Mouse (Mus musculus) embryo, embryonic 10.5 days (tissue): ENCODE data around the gene Gnptg.
A peak's percentile ranks its signal among the peaks of the same experiment; 100 is the strongest.

ENCODE experiments used
- DNase-seq: peaks from one replicate; pipeline ENCODE4 v3.0.0-alpha.2; 2015; ENCODE audit warnings: low spot score

Gnptg gene

GRCm38 (mm10) chr17:25188150-25189031 is 51.5 kb downstream of the Gnptg start, which contains the start of gene Unkl:
Gene Unkl (plus strand): TSS chr17:25188397.
- peak; percentile 73 for DNase-seq

GRCm38 (mm10) chr17:25187784-25188149 is 52.2 kb downstream of the Gnptg start:
- DNase-seq: no peak

GRCm38 (mm10) chr17:25184961-25185360 is 55.0 kb downstream of the Gnptg start:
- DNase-seq: peak; percentile 3

- peak; percentile 99 for DNase-seq
Measured at GRCm38 (mm10) chr17:25184129-25184691, 55.7 kb downstream of the Gnptg start, which contains the start of gene BC003965. Gene BC003965 (plus strand): TSS chr17:25184554.
